Mouse (Mus musculus) thymus, adult 2 months (tissue): ENCODE data around the gene Stap1. TPM values are rescaled to one million over a fixed set of nuclear protein-coding genes. Genes with fewer than 3 reads are reported as not detected.

Experiments
- DNase-seq: peaks from one replicate; pipeline ENCODE4 v3.0.0; 2021
- H3K27ac ChIP-seq: fragments of 200-500 bp; 2 replicates; pipeline ENCODE4 v1.5.1; 2012; ENCODE audit warnings: low read length, control low read depth; ENCODE audit not compliant: control insufficient read depth, insufficient read depth
- H3K27me3 ChIP-seq: fragments of 200-500 bp; 2 replicates; pipeline ENCODE4 v1.6.1; 2012; ENCODE audit warnings: mild to moderate bottlenecking, low read length, moderate library complexity, mixed read lengths; ENCODE audit not compliant: control insufficient read depth, insufficient read depth
- H3K36me3 ChIP-seq: fragments of 200-500 bp; 2 replicates; pipeline ENCODE4 v1.6.1; 2012; ENCODE audit warnings: mild to moderate bottlenecking, low read length, moderate library complexity; ENCODE audit not compliant: control insufficient read depth, insufficient read depth
- H3K4me1 ChIP-seq: fragments of 200-500 bp; replicated peaks from 2 replicates; pipeline ENCODE4 v1.6.1; 2012; ENCODE audit warnings: low read length; ENCODE audit not compliant: control insufficient read depth, insufficient read depth
- H3K4me3 ChIP-seq: fragments of 200-500 bp; 2 replicates; pipeline ENCODE4 v1.5.1; 2012; ENCODE audit warnings: mild to moderate bottlenecking, low read length, control low read depth, moderate library complexity; ENCODE audit not compliant: control insufficient read depth, insufficient read depth
- CTCF ChIP-seq: fragments of 200-500 bp; IDR thresholded peaks from 2 replicates; pipeline ENCODE4 v1.5.1; 2012; ENCODE audit warnings: mild to moderate bottlenecking, control low read depth, low read length, moderate library complexity, borderline replicate concordance; ENCODE audit not compliant: control insufficient read depth, poor library complexity, insufficient read depth; ENCODE audit errors: extremely low read depth
- POLR2A ChIP-seq: fragments of 200-500 bp; IDR thresholded peaks from 2 replicates; pipeline ENCODE4 v1.6.1; 2012; ENCODE audit warnings: mild to moderate bottlenecking, low read length, control low read depth, moderate library complexity; ENCODE audit not compliant: control insufficient read depth, poor library complexity, insufficient read depth; ENCODE audit errors: extremely low read depth
- WGBS: fragments of 180-500 bp; shearing (Covaris S2); methylation state at CpG from one replicate; pipeline ENCODE4 v1.1.7; 2018; 5-methylcytosine and 5-hydroxymethylcytosine counted together
- polyA plus RNA-seq: library from polyadenylated mRNA; depleted of rRNA; stranded (reverse); fragments of >200 nt; gene quantifications from 2 replicates; pipeline ENCODE4 v1.2.3, GENCODE M21; 2012

Stap1 gene
- polyA plus RNA-seq, 1 experiment, result 15.5 TPM

DNA sequence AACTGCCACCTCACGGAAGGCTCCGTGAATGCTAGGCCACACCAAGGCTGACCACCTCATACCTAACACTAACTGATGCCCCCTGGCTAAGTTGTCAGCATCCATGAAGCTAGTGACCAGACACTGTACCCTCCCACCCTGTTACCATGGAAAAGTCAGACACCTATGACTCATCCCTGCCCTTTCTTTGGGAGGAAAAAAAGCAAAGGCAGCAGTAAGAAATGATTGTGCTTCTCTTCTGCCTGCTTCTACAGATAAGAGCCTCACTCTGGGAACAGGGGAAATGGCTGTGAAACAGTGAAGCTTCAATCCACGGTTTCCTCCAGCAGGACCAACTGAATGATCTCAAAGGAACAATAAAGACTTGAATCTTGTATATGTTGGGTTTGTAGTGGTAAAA, 3.1 kb upstream of the Stap1 start:
- Histone ChIP-seq H3K36me3 (no peaks in the 10 kb centered on the region), H3K4me3 (no peak overlapping the region), H3K27me3 (no peaks in the 10 kb centered on the region), H3K27ac (no peak overlapping the region), H3K4me1 (peaks cover 12% of the 10 kb centered on the region)
- no peak for DNase-seq
- 70% methylated on average over 3 of the region's 3 CpGs for WGBS
- no peak for TF ChIP-seq CTCF
- no peak for TF ChIP-seq POLR2A

DNA sequence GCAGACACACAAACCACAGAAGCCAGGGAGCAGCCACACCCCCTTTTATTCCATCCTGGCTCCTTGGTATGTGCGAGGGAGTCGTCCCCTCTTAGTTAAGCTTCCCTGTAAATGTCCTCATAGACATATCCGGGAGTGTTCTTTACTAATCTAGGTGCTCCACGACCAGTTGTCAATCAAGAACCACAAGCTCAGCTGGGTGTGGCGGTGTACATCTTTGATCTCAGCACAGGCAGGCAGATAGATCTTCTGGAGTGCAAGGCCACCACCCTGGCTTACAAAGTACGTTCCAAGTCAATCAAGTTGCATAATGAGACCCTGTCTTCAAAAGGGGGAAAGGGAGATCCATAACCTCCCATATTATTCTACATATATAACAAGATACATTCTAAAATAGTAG, 2.4 kb upstream of the Stap1 start:
- Histone ChIP-seq H3K4me3 (no peak overlapping the region), H3K27ac (no peak overlapping the region), H3K4me1 (peaks cover 14% of the 10 kb centered on the region), H3K36me3 (no peaks in the 10 kb centered on the region), H3K27me3 (no peaks in the 10 kb centered on the region)
- no peak for DNase-seq
- TF ChIP-seq CTCF (no peak), POLR2A (no peak)
- whole genome bisulfite sequencing, result 53% methylated on average over 6 of the region's 6 CpGs

DNA sequence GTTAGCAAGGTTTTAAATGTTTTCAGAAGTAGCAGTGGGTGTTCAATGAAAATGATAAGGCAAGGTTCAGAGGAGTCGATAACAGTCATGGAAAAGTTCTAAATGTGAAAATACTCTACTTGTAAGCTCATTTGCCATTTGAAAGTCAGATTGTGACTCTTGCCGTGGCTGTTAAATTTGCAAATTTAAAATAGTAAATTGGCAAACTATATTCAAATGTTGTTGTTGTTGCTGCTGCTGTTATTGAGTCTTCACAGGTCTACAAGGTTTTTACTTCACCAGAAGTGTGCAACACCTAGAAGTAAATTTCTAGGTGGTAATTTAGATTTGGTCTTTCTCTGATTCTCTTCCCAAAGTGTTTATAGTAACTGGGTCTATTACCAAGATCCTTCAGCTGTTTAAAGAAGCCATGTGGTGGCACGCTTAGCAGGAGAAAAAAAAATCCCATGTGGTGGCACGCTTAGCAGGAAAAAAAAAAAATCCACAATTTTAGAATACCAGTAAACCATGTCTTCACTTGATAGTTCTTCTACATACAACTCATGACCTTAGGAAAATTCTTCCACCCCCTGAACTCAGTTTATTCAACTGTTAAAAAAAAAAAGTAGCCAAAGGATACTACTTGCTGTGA, 1.3 kb downstream of the Stap1 start:
- peaks cover 1% of the 10 kb centered on the region for H3K36me3 ChIP-seq
- H3K27ac ChIP-seq, result no peak overlapping the region
- TF ChIP-seq CTCF, result no peak
- TF ChIP-seq POLR2A, result no peak
- H3K27me3 ChIP-seq, result no peaks in the 10 kb centered on the region
- peaks cover 12% of the 10 kb centered on the region for H3K4me1 ChIP-seq
- no peak for DNase-seq
- 6% methylated on average over 4 of the region's 4 CpGs for WGBS
- no peak overlapping the region for H3K4me3 ChIP-seq

DNA sequence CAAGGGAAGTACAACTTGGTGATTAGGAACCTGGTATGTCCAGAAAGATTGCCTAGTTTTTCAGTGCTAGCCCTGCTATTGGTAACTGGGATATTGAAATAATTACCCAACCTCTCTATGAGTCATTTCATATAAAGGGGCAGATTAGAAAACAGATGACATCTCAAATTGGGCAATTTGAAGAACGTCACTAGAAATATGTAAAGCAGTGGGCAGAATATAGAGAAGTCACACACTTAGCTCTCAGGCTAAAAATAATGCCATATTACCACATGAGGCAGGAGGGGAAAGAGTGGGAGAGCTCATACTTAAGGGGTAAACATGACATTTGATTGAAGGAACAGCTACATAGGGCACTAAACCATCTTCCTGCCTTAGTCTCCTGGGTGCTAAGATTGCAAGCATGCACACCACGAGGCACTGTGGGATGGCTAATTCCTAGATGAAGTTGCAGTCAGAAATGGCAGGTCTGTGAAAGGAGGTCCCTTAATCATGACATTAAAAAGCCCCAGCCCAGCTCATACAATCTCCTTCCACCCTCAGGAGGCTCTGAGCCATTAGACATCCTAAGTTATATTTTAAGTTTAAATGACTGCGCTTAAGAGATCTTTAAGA, 7.3 kb downstream of the Stap1 start:
- H3K36me3 ChIP-seq, result peaks cover 41% of the 10 kb centered on the region
- H3K4me3 ChIP-seq, result no peak overlapping the region
- no peak overlapping the region for H3K27ac ChIP-seq
- no peaks in the 10 kb centered on the region for H3K27me3 ChIP-seq
- no peak for DNase-seq
- H3K4me1 ChIP-seq, result peaks cover 9% of the 10 kb centered on the region
- WGBS, result 77% methylated on average over 3 of the region's 3 CpGs
- no peak for TF ChIP-seq POLR2A
- TF ChIP-seq CTCF, result no peak

DNA sequence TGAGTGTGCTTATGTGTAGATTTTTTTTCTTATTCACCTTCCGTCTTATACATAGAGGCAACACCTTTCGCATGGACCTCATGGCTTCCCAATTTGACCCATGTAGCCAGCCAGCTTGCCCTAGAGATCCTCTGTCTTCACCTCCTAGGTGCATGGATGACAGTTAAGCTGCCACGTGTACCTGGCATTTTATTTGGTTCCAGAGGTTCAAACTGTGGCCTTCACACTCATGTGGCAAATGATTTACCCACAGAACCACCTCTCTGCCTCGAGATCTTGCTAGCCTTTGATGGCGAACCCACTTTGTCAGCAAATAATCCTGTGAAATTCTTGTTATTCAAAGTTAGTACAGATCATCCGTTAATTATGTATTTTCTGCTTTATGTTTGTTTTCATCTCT, 12.4 kb downstream of the Stap1 start:
- H3K4me3 ChIP-seq, result no peak overlapping the region
- no peak overlapping the region for H3K27ac ChIP-seq
- peaks cover 41% of the 10 kb centered on the region for H3K36me3 ChIP-seq
- no peaks in the 10 kb centered on the region for H3K4me1 ChIP-seq
- DNase-seq, result no peak
- TF ChIP-seq CTCF (no peak), POLR2A (no peak)
- H3K27me3 ChIP-seq, result no peaks in the 10 kb centered on the region
- WGBS, result 90% methylated on average over 6 of the region's 6 CpGs

DNA sequence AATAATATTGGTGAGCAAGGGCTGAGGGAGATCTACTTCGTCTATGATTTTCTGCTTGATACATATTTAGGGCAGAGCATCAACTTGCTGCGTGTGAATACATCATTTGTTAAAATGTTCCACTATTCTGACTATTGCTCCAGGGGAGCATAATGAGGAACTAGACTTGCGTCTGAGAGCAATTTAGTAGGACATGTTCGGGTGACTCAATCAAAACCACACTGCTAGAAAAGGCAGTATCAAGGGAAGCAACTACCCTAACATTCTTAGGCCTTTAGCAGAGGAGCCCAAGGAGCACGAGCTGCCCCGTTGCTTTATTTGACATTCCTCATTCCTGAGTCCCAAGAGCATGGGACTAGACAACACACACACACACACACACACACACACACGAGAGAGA, 13.4 kb downstream of the Stap1 start:
- 78% methylated on average over 7 of the region's 7 CpGs for WGBS
- Histone ChIP-seq H3K27ac (no peak overlapping the region), H3K4me1 (no peaks in the 10 kb centered on the region), H3K27me3 (no peaks in the 10 kb centered on the region), H3K36me3 (peaks cover 31% of the 10 kb centered on the region), H3K4me3 (no peak overlapping the region)
- no peak for DNase-seq
- TF ChIP-seq CTCF (no peak), POLR2A (no peak)
